ENCODE assay signal across 9 mouse cellular contexts in the genomic region with DNA sequence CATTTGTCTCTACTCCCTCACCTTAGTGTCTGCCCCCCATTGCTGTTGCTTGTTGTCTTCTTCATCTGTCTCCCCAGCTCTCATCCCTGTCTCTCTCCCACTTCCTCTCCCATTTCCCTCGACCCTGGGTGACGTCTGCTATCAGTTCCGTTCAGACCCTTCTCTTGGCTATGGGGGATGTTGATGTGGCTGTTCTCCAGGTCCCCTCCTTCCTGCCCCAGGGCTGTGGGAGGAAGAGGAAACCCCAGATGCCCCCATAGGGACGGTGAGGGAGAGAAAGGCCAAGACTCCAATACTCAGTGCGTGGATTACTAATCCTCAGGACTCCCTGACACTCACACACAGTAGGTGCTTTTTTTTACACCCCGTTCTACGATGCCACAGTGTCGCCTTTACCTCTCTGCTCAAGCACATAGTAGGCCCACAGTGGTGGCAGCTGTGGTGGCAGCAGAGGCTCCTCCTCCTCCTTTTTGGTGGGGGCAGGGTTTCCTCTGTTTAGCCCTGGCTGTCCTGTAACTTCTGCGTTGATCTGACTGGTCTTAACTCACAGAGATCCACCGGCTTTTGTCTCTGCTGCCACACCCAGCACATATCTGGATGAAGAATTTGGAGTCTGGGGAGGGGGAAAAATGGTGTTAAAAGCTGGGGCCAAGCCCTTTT. TPM values are rescaled to one million over a fixed set of nuclear protein-coding genes. Genes with fewer than 3 reads are reported as not detected.
A peak's percentile ranks its signal among the peaks of the same experiment; 100 is the strongest.
DNase-seq lines count a peak whose midpoint lies in the region; ATAC-seq and TF ChIP-seq lines count a peak whose summit lies in the region.
"Had no signal": no experiment of that assay in that cellular context is flagged by ENCODE, and none has a peak within 500 bp of the region (broad histone marks: within the 10 kb centered on the region; RNA-seq: fewer than 3 reads in every experiment).

No protein-coding gene starts in this region.

- TF ChIP-seq EP300 in stomach, postnatal 0 days (optimal IDR thresholded peaks at IDR 0.05): no peak

- H3K4me2 ChIP-seq in heart, embryonic 14.5 days (ENCODE audit: low read length): 0 out of 2 replicates have a peak overlapping the region, but pooled peaks have one; percentile 5
- no peak overlapping the region for H3K4me2 ChIP-seq in stomach, postnatal 0 days (replicated peaks; ENCODE audit: low read depth)

- WGBS in spleen, adult 2 months: 7% methylated on average over 10 of the region's 10 CpGs
- WGBS in heart, embryonic 14.5 days: 57% methylated on average over 10 of the region's 10 CpGs
- WGBS in liver, adult 2 months: 63% methylated on average over 10 of the region's 10 CpGs
- 59% methylated on average over 10 of the region's 10 CpGs for WGBS in stomach, postnatal 0 days

- H3K27me3 ChIP-seq in spleen, adult 2 months (ENCODE audit: control insufficient read depth, insufficient read depth, low read length): no peaks in the 10 kb centered on the region
- no peaks in the 10 kb centered on the region for H3K27me3 ChIP-seq in heart, embryonic 14.5 days (ENCODE audit: control insufficient read depth, insufficient read depth, low read length)
- no peaks in the 10 kb centered on the region for H3K27me3 ChIP-seq in liver, adult 2 months (ENCODE audit: control insufficient read depth, insufficient read depth, low read length)
- no peaks in the 10 kb centered on the region for H3K27me3 ChIP-seq in stomach, postnatal 0 days (ENCODE audit: control insufficient read depth, insufficient read depth, low read length)

- no peaks in the 10 kb centered on the region for H3K9me3 ChIP-seq in heart, embryonic 14.5 days (ENCODE audit: control insufficient read depth, low read length)
- H3K9me3 ChIP-seq in stomach, postnatal 0 days (ENCODE audit: control insufficient read depth, low read length): no peaks in the 10 kb centered on the region

- H3K9ac ChIP-seq in heart, embryonic 14.5 days (ENCODE audit: low read length): no peak overlapping the region
- no peak overlapping the region for H3K9ac ChIP-seq in liver, adult 2 months (ENCODE audit: low read depth, low read length)
- no peak overlapping the region for H3K9ac ChIP-seq in stomach, postnatal 0 days (ENCODE audit: low read length)

- DNase-seq in spleen, adult 2 months (ENCODE audit: low read depth in 1 of 2, low spot score in 2 of 2): no peak
- DNase-seq in spleen, postnatal 4 days (ENCODE audit: low spot score in 2 of 2): no peak
- peak; percentile 29 for DNase-seq in liver, adult 2 months (ENCODE audit: extremely low read depth, low read depth, low spot score)
- no peak for DNase-seq in stomach, postnatal 0 days (ENCODE audit: low spot score)
- no peak for DNase-seq in cerebellum, postnatal 4 days (ENCODE audit: low spot score in 2 of 2)
- DNase-seq in gastrocnemius, adult 8-10 months (ENCODE audit: low spot score in 2 of 2): no peak
- no peak for DNase-seq in layer of hippocampus, adult 8-10 months (ENCODE audit: low spot score in 2 of 2)
- DNase-seq: adrenal gland, adult 8-10 months had no signal

- TF ChIP-seq POLR2A in spleen, adult 2 months (IDR thresholded peaks at IDR 0.05; ENCODE audit: low read depth, low read length): no peak
- no peak for TF ChIP-seq POLR2A in liver, adult 2 months (IDR thresholded peaks at IDR 0.05; ENCODE audit: extremely low read depth, insufficient read depth, low read length)

- no peaks in the 10 kb centered on the region for H3K36me3 ChIP-seq in spleen, adult 2 months (ENCODE audit: control insufficient read depth, insufficient read depth, low read length)
- no peaks in the 10 kb centered on the region for H3K36me3 ChIP-seq in heart, embryonic 14.5 days (ENCODE audit: control insufficient read depth, insufficient read depth, low read length)
- H3K36me3 ChIP-seq in liver, adult 2 months (ENCODE audit: control insufficient read depth, insufficient read depth, low read length): no peaks in the 10 kb centered on the region
- H3K36me3 ChIP-seq in stomach, postnatal 0 days (ENCODE audit: control insufficient read depth, insufficient read depth, low read length): no peaks in the 10 kb centered on the region

- ATAC-seq in heart, embryonic 14.5 days (ENCODE audit: insufficient number of reproducible peaks, insufficient read depth, low FRiP score, low read depth): peak; percentile 58; the same call in 1 of the 2 replicates
- no peak for ATAC-seq in stomach, postnatal 0 days (ENCODE audit: low FRiP score, low TSS enrichment)

- peaks cover 74% of the 10 kb centered on the region for H3K4me1 ChIP-seq in spleen, adult 2 months (ENCODE audit: control insufficient read depth, insufficient read depth, insufficient read length)
- peaks cover 26 to 68% of the 10 kb centered on the region in 2 experiments for H3K4me1 ChIP-seq in heart, embryonic 14.5 days (ENCODE audit: control insufficient read depth in 2 of 2, insufficient read depth in 2 of 2, low read length in 2 of 2)
- H3K4me1 ChIP-seq in liver, adult 2 months (ENCODE audit: control insufficient read depth, insufficient read depth, low read length): peaks cover 39% of the 10 kb centered on the region
- peaks cover 4% of the 10 kb centered on the region for H3K4me1 ChIP-seq in stomach, postnatal 0 days (replicated peaks; ENCODE audit: control insufficient read depth, insufficient read depth)

- peaks cover 46% of the 10 kb centered on the region; the same call in 1 of the 2 replicates for H3K79me2 ChIP-seq in liver, adult 2 months (ENCODE audit: control insufficient read depth, insufficient read depth, low read length)

- H3K27ac ChIP-seq in spleen, adult 2 months (ENCODE audit: insufficient read depth, low read length): peak overlapping the region; percentile 60
- H3K27ac ChIP-seq in heart, embryonic 14.5 days (replicated peaks in 1 of 2; ENCODE audit: control insufficient read depth in 1 of 2, insufficient read depth in 1 of 2, low read depth in 2 of 2, low read length in 2 of 2): peak overlapping the region; percentile 59 to 73
- peak overlapping the region; percentile 61 for H3K27ac ChIP-seq in liver, adult 2 months (replicated peaks; ENCODE audit: insufficient read depth, low read depth, low read length)
- H3K27ac ChIP-seq in stomach, postnatal 0 days (replicated peaks): 0 out of 2 replicates have a peak overlapping the region, but pooled peaks have one; percentile 24

- H3K4me3 ChIP-seq in spleen, adult 2 months (ENCODE audit: extremely low read depth, insufficient read depth, insufficient read length): no peak overlapping the region
- no peak overlapping the region for H3K4me3 ChIP-seq in heart, embryonic 14.5 days (ENCODE audit: control insufficient read depth in 1 of 2, insufficient read depth in 1 of 2, low read depth in 1 of 2, low read length in 2 of 2)
- no peak overlapping the region for H3K4me3 ChIP-seq in liver, adult 2 months (ENCODE audit: insufficient read depth, low read depth, low read length)
- H3K4me3 ChIP-seq in stomach, postnatal 0 days (ENCODE audit: low read depth, low read length): no peak overlapping the region

- no peak for TF ChIP-seq CTCF in spleen, adult 2 months (IDR thresholded peaks at IDR 0.05; ENCODE audit: extremely low read depth, insufficient read depth, insufficient read length, insufficient replicate concordance)
- no peak for TF ChIP-seq CTCF in liver, adult 2 months (IDR thresholded peaks at IDR 0.05; ENCODE audit: low read depth, low read length)
- no peak for TF ChIP-seq CTCF in stomach, postnatal 0 days (IDR thresholded peaks at IDR 0.05; ENCODE audit: low read depth)

RNA-seq across cellular contexts. Expression of a gene that starts 7.2 kb away (rescaled TPM):
- polyA plus RNA-seq in spleen, adult 2 months (2012; rRNA removed): 102 and 108 TPM in 2 replicates
- 39.0 and 45.9 TPM in 2 replicates for polyA plus RNA-seq in heart, embryonic 14.5 days (2014; fragmentation: Nextera tagmentation; extraction: Ambion mirVana)
- 27.7 and 38.9 TPM in 2 replicates for total RNA-seq in liver, adult 2 months (2014; rRNA removed)
- polyA plus RNA-seq in liver, adult 2 months (2012; rRNA removed): 30.2 and 35.7 TPM in 2 replicates
- 29.2 and 30.2 TPM in 2 replicates for polyA plus RNA-seq in stomach, postnatal 0 days (2015; fragmentation: Nextera tagmentation; extraction: Ambion mirVana)
- total RNA-seq in gastrocnemius, adult 8-10 months (2022): 10 to 100 TPM; 13.4 to 17.6 (median 16.0) TPM
- total RNA-seq in layer of hippocampus, adult 8-10 months (2022): 10 to 100 TPM; 33.0 to 49.0 (median 39.5) TPM

RNA-seq across cellular contexts. Expression of a gene that starts 28.1 kb away (rescaled TPM):
- 0.25 and 0.46 TPM in 2 replicates for polyA plus RNA-seq in spleen, adult 2 months (2012; rRNA removed)
- polyA plus RNA-seq in heart, embryonic 14.5 days (2014; fragmentation: Nextera tagmentation; extraction: Ambion mirVana): 0.86 and 1.0 TPM in 2 replicates
- total RNA-seq in liver, adult 2 months (2014; rRNA removed): not detected in 2 replicates
- polyA plus RNA-seq in liver, adult 2 months (2012; rRNA removed): not detected in 2 replicates
- 1.7 and 2.0 TPM in 2 replicates for polyA plus RNA-seq in stomach, postnatal 0 days (2015; fragmentation: Nextera tagmentation; extraction: Ambion mirVana)
- total RNA-seq in gastrocnemius, adult 8-10 months (2022): 1 to 10 TPM; 1.2 to 2.7 (median 2.2) TPM
- 1 to 10 TPM; 3.5 to 6.2 (median 4.4) TPM for total RNA-seq in layer of hippocampus, adult 8-10 months (2022)

RNA-seq across cellular contexts. Expression of a gene that starts 31.4 kb away (rescaled TPM):
- 1.5 and 2.6 TPM in 2 replicates for polyA plus RNA-seq in spleen, adult 2 months (2012; rRNA removed)
- polyA plus RNA-seq in heart, embryonic 14.5 days (2014; fragmentation: Nextera tagmentation; extraction: Ambion mirVana): 1.3 and 2.2 TPM in 2 replicates
- 0.27 and 0.37 TPM in 2 replicates for total RNA-seq in liver, adult 2 months (2014; rRNA removed)
- 0.17 and 0.52 TPM in 2 replicates for polyA plus RNA-seq in liver, adult 2 months (2012; rRNA removed)
- polyA plus RNA-seq in stomach, postnatal 0 days (2015; fragmentation: Nextera tagmentation; extraction: Ambion mirVana): 1.9 and 2.2 TPM in 2 replicates
- under 1 TPM in 2 of 4 experiments, not detected in 2; 0.40 to 0.58 TPM for total RNA-seq in gastrocnemius, adult 8-10 months (2022)
- 1 to 10 TPM; 1.1 to 1.7 (median 1.3) TPM for total RNA-seq in layer of hippocampus, adult 8-10 months (2022)

RNA-seq across cellular contexts. Expression of a gene that starts 42.5 kb away (rescaled TPM):
- 29.8 and 36.5 TPM in 2 replicates for polyA plus RNA-seq in spleen, adult 2 months (2012; rRNA removed)
- polyA plus RNA-seq in heart, embryonic 14.5 days (2014; fragmentation: Nextera tagmentation; extraction: Ambion mirVana): 12.6 and 13.4 TPM in 2 replicates
- total RNA-seq in liver, adult 2 months (2014; rRNA removed): 7.7 and 9.7 TPM in 2 replicates
- polyA plus RNA-seq in liver, adult 2 months (2012; rRNA removed): 18.6 and 19.1 TPM in 2 replicates
- polyA plus RNA-seq in stomach, postnatal 0 days (2015; fragmentation: Nextera tagmentation; extraction: Ambion mirVana): 12.4 and 12.9 TPM in 2 replicates
- 10 to 100 TPM; 11.9 to 14.7 (median 14.2) TPM for total RNA-seq in gastrocnemius, adult 8-10 months (2022)
- total RNA-seq in layer of hippocampus, adult 8-10 months (2022): 10 to 100 TPM; 40.5 to 43.7 (median 42.7) TPM

RNA-seq across cellular contexts. Expression of a gene that starts 59.2 kb away (rescaled TPM):
- 30.8 and 33.6 TPM in 2 replicates for polyA plus RNA-seq in spleen, adult 2 months (2012; rRNA removed)
- 25.4 and 25.9 TPM in 2 replicates for polyA plus RNA-seq in heart, embryonic 14.5 days (2014; fragmentation: Nextera tagmentation; extraction: Ambion mirVana)
- 12.3 and 19.3 TPM in 2 replicates for total RNA-seq in liver, adult 2 months (2014; rRNA removed)
- 26.3 and 30.0 TPM in 2 replicates for polyA plus RNA-seq in liver, adult 2 months (2012; rRNA removed)
- polyA plus RNA-seq in stomach, postnatal 0 days (2015; fragmentation: Nextera tagmentation; extraction: Ambion mirVana): 19.3 and 20.9 TPM in 2 replicates
- total RNA-seq in gastrocnemius, adult 8-10 months (2022): 1 to 10 TPM; 3.8 to 7.2 (median 5.1) TPM
- total RNA-seq in layer of hippocampus, adult 8-10 months (2022): 10 to 100 TPM; 26.1 to 30.5 (median 28.1) TPM
